Mouse (Mus musculus): Measurements from ENCODE around the gene Add3. TPM values are rescaled to one million over a fixed set of nuclear protein-coding genes. Genes with fewer than 3 reads are reported as not detected.

Gene Add3
- total RNA-seq (2023) = 100 to 1,000 TPM; 221 to 225 TPM

DNA sequence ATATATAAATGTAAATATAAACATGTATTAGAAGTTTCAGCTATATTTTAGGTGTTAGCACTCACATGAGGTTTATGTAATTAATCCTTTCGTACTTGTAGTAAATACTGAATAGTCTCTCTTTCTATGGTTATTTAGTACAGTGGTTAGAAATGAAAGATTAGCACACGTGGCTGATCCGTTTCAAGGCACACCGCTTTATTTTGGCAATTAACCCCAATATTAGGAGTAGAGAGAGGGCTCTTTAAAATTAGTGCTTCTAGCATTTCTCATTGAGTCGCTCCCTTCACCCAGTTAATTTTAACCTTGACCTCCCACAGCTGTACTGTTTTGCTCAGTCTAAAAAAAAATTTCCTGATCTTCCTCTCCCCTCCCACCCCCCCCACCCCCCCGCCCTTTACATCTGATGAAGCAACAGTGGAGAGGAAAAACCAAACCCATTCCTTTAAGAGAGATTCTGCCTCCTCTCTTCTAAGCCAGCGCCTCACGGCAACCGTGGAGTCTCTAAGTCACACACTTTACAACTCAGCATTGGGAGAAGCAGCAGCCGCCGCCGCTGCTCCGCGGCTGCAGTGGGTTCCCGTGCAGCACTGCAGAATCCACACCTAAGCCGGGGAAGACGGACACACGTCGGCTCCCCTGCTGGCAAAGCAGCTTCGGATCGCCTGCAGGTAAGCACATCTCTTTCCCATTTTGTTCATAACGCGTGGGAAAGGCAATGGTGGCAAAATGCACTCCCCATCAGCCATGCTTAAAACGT, at the start of gene Add3:
TSS of gene Add3 (plus strand) at position 400 of the 760 bp plus-strand sequence.

Other genes with a start within 250 kb of the Add3 start
- gene Xpnpep1, start 100.2 kb upstream of the Add3 start, total RNA-seq (2023) = 10 to 100 TPM; 39.3 to 39.5 TPM
- 100 to 1,000 TPM in 1 of 2 experiments, 10 to 100 TPM in 1; 92.2 to 107 TPM for gene Mxi1, start 170.1 kb downstream of the Add3 start, total RNA-seq (2023)
- not detected for gene Gm10197, start 231.3 kb downstream of the Add3 start, total RNA-seq (2023)

All from neutrophil, adult 59 days (primary cell).